Mouse (Mus musculus) limb, embryonic 11.5 days (tissue): Measurements from ENCODE around the gene Glod4. TPM values are rescaled to one million over a fixed set of nuclear protein-coding genes. Genes with fewer than 3 reads are reported as not detected.

Experiments used
- ATAC-seq: fragments of 200-750 bp; cut with Nextera tagmentation; 2 replicates; pipeline ENCODE4 v1.8.0; 2017; ENCODE audit warnings: low read depth; ENCODE audit not compliant: insufficient number of reproducible peaks, low FRiP score, low TSS enrichment
- DNase-seq: peaks from one replicate; pipeline ENCODE4 v3.0.0-alpha.2; 2015; ENCODE audit warnings: low spot score
- H3K27ac ChIP-seq: fragments of 300-500 bp; sonication (generic); replicated peaks from 2 replicates; pipeline ENCODE4 v1.5.1; 2014; ENCODE audit warnings: low read depth, mild to moderate bottlenecking, low read length
- H3K27me3 ChIP-seq: fragments of 300-500 bp; sonication (generic); 2 replicates; pipeline ENCODE4 v1.6.1; 2014; ENCODE audit warnings: mild to moderate bottlenecking, low read length, mixed read lengths; ENCODE audit not compliant: control insufficient read depth, insufficient read depth
- H3K36me3 ChIP-seq: fragments of 300-500 bp; sonication (generic); 2 replicates; pipeline ENCODE4 v1.6.1; 2014; ENCODE audit warnings: mild to moderate bottlenecking, low read length, moderate library complexity, mixed read lengths; ENCODE audit not compliant: control insufficient read depth, insufficient read depth
- H3K4me1 ChIP-seq: fragments of 300-500 bp; sonication (generic); 2 replicates; pipeline ENCODE4 v1.6.1; 2014; ENCODE audit warnings: low read length, mixed read lengths; ENCODE audit not compliant: control insufficient read depth, insufficient read depth
- H3K4me2 ChIP-seq: fragments of 300-500 bp; sonication (generic); 2 replicates; pipeline ENCODE4 v1.6.1; 2014; ENCODE audit warnings: low read depth, mild to moderate bottlenecking, moderate library complexity; ENCODE audit not compliant: severe bottlenecking
- H3K4me3 ChIP-seq: fragments of 300-500 bp; sonication (generic); 2 replicates; pipeline ENCODE4 v1.5.1; 2014; ENCODE audit warnings: low read depth, low read length
- H3K9ac ChIP-seq: fragments of 300-500 bp; sonication (generic); 2 replicates; pipeline ENCODE4 v1.6.1; 2014; ENCODE audit warnings: mild to moderate bottlenecking, low read length
- H3K9me3 ChIP-seq: fragments of 300-500 bp; sonication (generic); 2 replicates; pipeline ENCODE4 v1.6.1; 2016; ENCODE audit warnings: low read length; ENCODE audit not compliant: control insufficient read depth
- WGBS: fragments of 180-500 bp; shearing (Covaris S2); extraction: QIAGEN DNeasy Blood & Tissue Kit; methylation state at CpG from one replicate; pipeline ENCODE4 v1.1.7; 2014; 5-methylcytosine and 5-hydroxymethylcytosine counted together
- polyA plus RNA-seq: library from polyadenylated mRNA; unstranded; fragments of >200 nt; fragmentation: Nextera tagmentation; extraction: Ambion mirVana; gene quantifications from 2 replicates; pipeline ENCODE4 v1.2.1, GENCODE M21; 2014

The Glod4 gene
- polyA plus RNA-seq, 1 experiment from 2014 or later = 136 TPM

DNA sequence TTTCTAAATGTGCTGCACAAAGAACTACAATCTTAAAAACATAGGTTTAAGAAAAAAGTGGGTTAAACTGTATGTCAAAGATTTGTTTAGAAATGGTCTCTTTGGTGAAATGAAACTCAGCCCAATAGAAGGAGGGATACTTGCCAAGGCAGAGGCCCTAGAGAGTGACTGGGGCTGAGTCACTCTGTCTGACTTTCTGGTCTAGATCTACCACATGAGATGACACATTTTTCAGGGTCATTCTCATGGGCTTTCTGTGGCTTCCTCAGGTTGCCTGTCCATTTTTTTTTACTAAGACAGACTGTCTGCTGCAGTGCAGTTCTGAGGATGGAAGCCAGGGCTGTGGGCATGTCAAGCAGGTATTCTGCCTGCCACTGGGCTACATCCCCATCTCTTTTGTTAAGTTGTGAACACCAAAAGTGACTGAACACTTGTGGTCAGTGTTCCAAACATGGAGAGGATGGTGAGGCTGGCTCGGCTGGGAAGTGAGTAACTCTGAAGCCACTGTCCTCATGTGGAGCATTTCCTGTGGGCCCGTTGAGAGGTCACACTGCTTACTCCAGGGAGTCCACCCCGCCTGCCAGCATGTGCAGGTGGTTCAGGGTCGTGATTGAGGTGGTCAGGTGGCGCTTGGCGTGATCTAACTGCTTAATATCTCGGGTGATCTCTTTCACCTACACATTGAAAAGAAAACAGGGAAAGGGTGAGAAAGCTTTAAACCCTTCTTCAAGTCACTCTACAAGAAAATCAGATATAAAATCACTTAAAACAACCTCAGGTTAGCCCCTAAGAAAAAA is 107.7 kb downstream of the Glod4 start:
- no peak overlapping the region for H3K27ac ChIP-seq
- H3K9me3 ChIP-seq = no peaks in the 10 kb centered on the region
- H3K4me3 ChIP-seq = no peak overlapping the region
- ATAC-seq (no peak), DNase-seq (no peak)
- H3K9ac ChIP-seq = no peak overlapping the region
- peaks cover 5% of the 10 kb centered on the region; the same call in 1 of the 2 replicates for H3K36me3 ChIP-seq
- H3K4me2 ChIP-seq = no peak overlapping the region
- WGBS = 83% methylated on average over 7 of the region's 7 CpGs
- H3K27me3 ChIP-seq = no peaks in the 10 kb centered on the region
- no peaks in the 10 kb centered on the region for H3K4me1 ChIP-seq

DNA sequence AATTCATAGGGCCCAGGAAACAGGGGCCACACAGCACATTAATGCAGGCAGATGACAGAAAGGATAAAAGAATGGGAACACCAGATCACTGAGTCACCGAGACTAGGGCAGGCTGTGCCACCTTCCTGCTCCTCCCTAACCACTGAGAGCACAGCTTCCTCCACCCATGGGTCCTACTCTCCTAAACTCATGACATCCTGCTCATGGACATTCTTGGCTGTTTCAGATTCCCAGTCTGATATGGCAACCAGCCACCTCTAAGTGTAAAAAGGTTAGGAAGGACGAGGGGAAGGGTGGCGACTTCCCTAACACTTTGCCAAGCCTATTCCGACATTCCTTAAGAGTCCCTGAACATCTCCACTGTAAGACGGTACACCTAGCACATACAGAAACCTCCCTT is 112.7 kb downstream of the Glod4 start:
- Histone ChIP-seq H3K27ac (no peak overlapping the region), H3K9me3 (no peaks in the 10 kb centered on the region), H3K9ac (no peak overlapping the region), H3K4me1 (no peaks in the 10 kb centered on the region), H3K4me3 (no peak overlapping the region), H3K36me3 (peaks cover 5% of the 10 kb centered on the region; the same call in 1 of the 2 replicates), H3K27me3 (no peaks in the 10 kb centered on the region), H3K4me2 (no peak overlapping the region)
- WGBS = 85% methylated on average over 5 of the region's 5 CpGs
- DNase-seq = no peak
- no peak for ATAC-seq

DNA sequence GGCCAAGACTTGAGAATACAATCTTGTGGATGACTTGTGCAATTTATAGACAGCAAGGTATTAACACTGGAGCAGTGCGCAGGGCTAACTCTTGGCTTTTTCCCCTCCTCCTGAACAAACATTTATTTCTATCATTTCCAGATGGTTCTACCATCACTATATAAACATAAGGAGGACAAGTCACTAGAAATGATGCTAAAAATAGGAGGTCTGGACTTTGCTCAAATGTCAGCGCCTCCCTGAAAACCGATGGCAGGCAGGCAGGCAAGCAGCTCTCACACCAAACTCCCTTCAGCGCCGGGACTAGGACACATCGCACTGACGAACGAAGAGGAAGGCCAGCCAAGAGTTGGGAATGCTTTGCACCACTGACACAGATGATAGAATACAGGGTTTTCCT is 118.1 kb downstream of the Glod4 start:
- 71% methylated on average over 8 of the region's 8 CpGs for WGBS

DNA sequence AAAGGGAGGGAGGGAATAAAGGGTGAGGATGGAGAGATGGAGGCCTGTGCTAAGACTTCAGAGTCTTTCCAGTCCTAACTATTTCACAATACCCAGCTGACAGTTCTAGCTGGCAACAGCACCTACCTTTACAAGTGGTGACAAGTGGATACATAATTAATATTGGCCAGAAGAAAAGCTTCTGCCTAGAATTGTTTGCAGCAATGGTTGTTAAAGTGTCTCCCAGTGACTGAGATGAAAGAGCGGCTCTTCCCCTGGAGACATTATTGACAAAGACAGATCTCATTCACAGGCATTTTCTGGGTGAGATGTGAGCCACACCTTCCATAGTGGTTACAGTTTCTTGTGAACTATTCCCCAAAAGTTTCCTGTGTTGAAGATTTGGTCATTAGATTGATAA is 120.0 kb downstream of the Glod4 start:
- no peak overlapping the region for H3K9ac ChIP-seq
- no peaks in the 10 kb centered on the region for H3K9me3 ChIP-seq
- no peaks in the 10 kb centered on the region for H3K27me3 ChIP-seq
- peaks cover 3% of the 10 kb centered on the region; the same call in 1 of the 2 replicates for H3K4me1 ChIP-seq
- H3K4me3 ChIP-seq = no peak overlapping the region
- no peak for DNase-seq
- no peak overlapping the region for H3K4me2 ChIP-seq
- H3K36me3 ChIP-seq = no peaks in the 10 kb centered on the region; the same call in 1 of the 2 replicates
- WGBS = 90% methylated on average over 1 of the region's 1 CpGs
- no peak overlapping the region for H3K27ac ChIP-seq
- ATAC-seq = no peak

More for the DNA sequence above, 118.1 kb downstream of the Glod4 start:
- Histone ChIP-seq H3K36me3 (no peaks in the 10 kb centered on the region; the same call in 1 of the 2 replicates), H3K9ac (no peak overlapping the region), H3K9me3 (no peaks in the 10 kb centered on the region), H3K4me3 (no peak overlapping the region), H3K4me1 (peaks cover 3% of the 10 kb centered on the region; the same call in 1 of the 2 replicates), H3K27me3 (no peaks in the 10 kb centered on the region), H3K4me2 (no peak overlapping the region), H3K27ac (no peak overlapping the region)
- ATAC-seq (no peak), DNase-seq (peak; percentile 34)

DNA sequence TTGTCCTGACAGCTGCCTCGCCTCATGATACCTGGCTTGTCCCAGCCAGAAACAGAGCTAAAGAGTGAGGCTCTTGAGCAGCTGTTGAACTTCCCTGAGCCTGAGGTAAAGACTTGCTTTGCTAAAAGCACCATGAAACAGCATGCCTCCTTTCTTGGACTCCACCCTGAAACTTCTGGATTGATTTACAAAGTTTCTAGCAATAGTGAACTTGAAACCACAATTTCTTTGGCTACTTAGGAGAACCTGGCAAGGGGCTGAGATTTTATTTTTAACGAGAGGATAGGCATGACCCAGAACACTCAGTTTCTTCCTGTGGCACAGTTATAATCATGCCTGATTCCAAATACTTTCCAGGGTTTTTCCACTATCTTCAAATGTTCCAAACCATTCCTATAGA is 121.0 kb downstream of the Glod4 start:
- 84% methylated on average over 2 of the region's 2 CpGs for WGBS
- Histone ChIP-seq H3K4me2 (no peak overlapping the region), H3K9me3 (no peaks in the 10 kb centered on the region), H3K9ac (no peak overlapping the region), H3K4me3 (no peak overlapping the region), H3K27me3 (no peaks in the 10 kb centered on the region), H3K27ac (no peak overlapping the region), H3K36me3 (no peaks in the 10 kb centered on the region; the same call in 1 of the 2 replicates), H3K4me1 (peaks cover 3% of the 10 kb centered on the region; the same call in 1 of the 2 replicates)
- no peak for ATAC-seq
- DNase-seq = no peak

DNA sequence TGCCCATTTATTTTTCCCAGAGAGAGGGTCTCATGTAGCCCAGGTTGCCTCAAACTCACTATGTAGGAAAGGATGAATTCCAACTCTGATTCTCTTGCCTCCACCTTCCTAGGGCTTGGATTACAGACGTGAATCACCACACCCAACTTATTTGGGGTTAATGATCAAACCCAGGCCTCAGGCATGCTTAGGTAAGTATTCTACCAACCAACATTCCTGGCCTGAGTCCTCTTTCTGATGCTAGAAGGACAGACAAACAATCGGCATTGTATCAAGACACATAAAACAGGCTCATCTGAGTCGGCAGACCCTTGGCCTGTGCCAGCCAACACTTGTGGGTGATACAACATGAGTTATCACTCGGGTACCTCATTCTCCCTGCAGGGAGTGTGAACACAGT is 122.4 kb downstream of the Glod4 start:
- Histone ChIP-seq H3K27me3 (no peaks in the 10 kb centered on the region), H3K4me3 (no peak overlapping the region), H3K4me2 (no peak overlapping the region), H3K9me3 (no peaks in the 10 kb centered on the region), H3K27ac (no peak overlapping the region), H3K9ac (no peak overlapping the region), H3K4me1 (peaks cover 3% of the 10 kb centered on the region; the same call in 1 of the 2 replicates), H3K36me3 (peaks cover 2% of the 10 kb centered on the region; the same call in 1 of the 2 replicates)
- 84% methylated on average over 4 of the region's 4 CpGs for WGBS
- ATAC-seq = no peak
- DNase-seq = no peak

DNA sequence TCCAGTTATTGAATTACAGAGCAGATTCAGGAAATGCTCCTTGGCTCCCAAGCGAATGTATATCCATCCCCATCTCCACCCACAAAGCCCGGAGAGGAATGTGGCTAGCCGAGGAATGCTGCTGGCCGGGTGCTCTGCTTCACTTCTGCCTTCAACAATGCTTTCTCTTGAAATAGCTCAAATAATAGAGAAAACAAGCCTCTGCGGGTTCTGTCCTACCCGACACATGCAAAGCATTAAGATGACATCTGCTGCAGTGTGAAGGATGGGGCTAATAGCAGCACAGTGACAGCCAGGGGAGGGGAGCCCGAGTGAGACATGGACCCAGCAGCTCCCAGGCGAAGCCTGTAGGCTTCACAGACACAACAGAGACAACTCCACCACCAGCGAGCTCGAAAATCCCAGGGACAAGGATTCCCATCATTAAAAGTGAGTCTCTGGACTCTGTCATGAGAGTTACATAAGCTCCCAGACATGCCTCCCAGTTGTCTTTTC is 123.1 kb downstream of the Glod4 start:
- no peak overlapping the region for H3K9ac ChIP-seq
- H3K4me2 ChIP-seq = no peak overlapping the region
- 50% methylated on average over 10 of the region's 10 CpGs for WGBS
- no peak overlapping the region for H3K27ac ChIP-seq
- peaks cover 3% of the 10 kb centered on the region; the same call in 1 of the 2 replicates for H3K4me1 ChIP-seq
- peaks cover 2% of the 10 kb centered on the region; the same call in 1 of the 2 replicates for H3K36me3 ChIP-seq
- no peak for ATAC-seq
- no peaks in the 10 kb centered on the region for H3K9me3 ChIP-seq
- H3K27me3 ChIP-seq = no peaks in the 10 kb centered on the region
- peak; percentile 38 for DNase-seq
- H3K4me3 ChIP-seq = no peak overlapping the region

DNA sequence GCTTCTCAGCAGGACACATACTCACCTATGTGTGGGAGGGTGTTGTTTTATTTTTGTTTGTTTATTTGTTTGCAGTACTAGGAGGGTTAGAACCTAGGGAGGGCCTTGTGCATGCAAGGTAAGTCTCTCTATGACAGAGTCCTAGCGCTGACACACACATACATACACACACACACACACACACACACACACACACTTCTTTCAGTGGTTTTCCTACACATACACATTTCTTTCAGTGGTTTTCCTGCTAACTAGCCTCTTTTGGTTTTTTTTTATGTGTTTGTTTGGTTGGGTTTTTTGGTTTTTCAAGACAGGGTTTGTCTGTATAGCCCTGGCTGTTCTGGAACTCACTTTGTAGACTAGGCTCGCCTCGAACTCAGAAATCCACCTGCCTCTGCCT is 133.1 kb downstream of the Glod4 start:
- ATAC-seq (no peak), DNase-seq (no peak)
- H3K36me3 ChIP-seq = peaks cover 2% of the 10 kb centered on the region; the same call in 1 of the 2 replicates
- peaks cover 4% of the 10 kb centered on the region for H3K4me1 ChIP-seq
- no peaks in the 10 kb centered on the region for H3K9me3 ChIP-seq
- WGBS = 95% methylated on average over 3 of the region's 3 CpGs
- no peak overlapping the region for H3K27ac ChIP-seq
- no peaks in the 10 kb centered on the region for H3K27me3 ChIP-seq
- no peak overlapping the region for H3K9ac ChIP-seq
- no peak overlapping the region for H3K4me2 ChIP-seq
- H3K4me3 ChIP-seq = no peak overlapping the region
